Mouse (Mus musculus): ENCODE data around the gene Fem1b.

DNA sequence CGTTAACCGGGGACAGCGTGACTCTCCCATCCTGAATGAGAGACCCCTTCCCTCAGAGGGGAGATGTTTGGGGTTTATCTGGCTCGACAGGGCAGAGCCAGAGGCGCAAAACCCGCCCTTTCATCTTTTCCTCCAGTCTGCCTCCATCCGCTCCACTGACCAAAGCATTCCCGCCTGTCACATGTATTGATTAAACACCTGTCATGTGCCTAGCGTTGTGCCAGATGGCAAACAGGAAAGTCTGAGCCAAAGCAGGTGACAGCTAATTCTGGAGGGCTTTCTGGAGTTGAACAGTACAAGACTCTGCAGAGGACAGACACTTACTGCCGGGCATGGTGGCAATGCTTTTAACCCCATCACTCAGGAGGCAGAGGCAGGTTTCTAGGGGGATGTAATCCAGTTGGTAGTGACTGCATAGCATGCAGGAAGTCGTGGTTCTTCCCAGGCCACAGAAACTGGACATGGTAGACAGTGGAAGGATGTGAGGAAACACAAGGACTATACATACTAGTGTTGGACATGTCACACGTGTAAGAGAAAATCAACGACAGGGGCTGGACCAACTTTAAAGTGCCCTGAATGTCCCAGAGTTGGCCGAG is 27.5 kb upstream of the Fem1b start:
- TF ChIP-seq POLR2A (IDR thresholded peaks at IDR 0.05; ENCODE audit: low read depth, low read length) (no peak), CTCF (IDR thresholded peaks at IDR 0.05; ENCODE audit: extremely low read depth, insufficient read length, insufficient replicate concordance, low read depth, low read length) (no peak)
